Mouse (Mus musculus) myocyte (in vitro differentiated cells): Measurements from ENCODE around the gene Lcmt2. TPM values are rescaled to one million over a fixed set of nuclear protein-coding genes. Genes with fewer than 3 reads are reported as not detected.

Experiments
- H3K27me3 ChIP-seq: one replicate; pipeline ENCODE4 v1.6.1; 2011; ENCODE audit not compliant: control insufficient read depth, insufficient read depth, insufficient read length
- H3K36me3 ChIP-seq: one replicate; pipeline ENCODE4 v1.6.1; 2011; ENCODE audit not compliant: control insufficient read depth, insufficient read depth
- H3K4me2 ChIP-seq: one replicate; pipeline ENCODE4 v1.6.1; 2011; ENCODE audit warnings: low read depth, control low read depth
- H3K4me3 ChIP-seq: one replicate; pipeline ENCODE4 v1.5.1; 2011; ENCODE audit warnings: mild to moderate bottlenecking, control low read depth, moderate library complexity
- H3K79me2 ChIP-seq: one replicate; pipeline ENCODE4 v1.6.1; 2011; ENCODE audit not compliant: control insufficient read depth, insufficient read depth
- H3ac ChIP-seq: one replicate; pipeline ENCODE4 v1.6.1; 2011; ENCODE audit not compliant: control insufficient read depth, insufficient read length
- CEBPB ChIP-seq: IDR thresholded peaks from 2 replicates; pipeline ENCODE4 v1.6.1; 2011; ENCODE audit warnings: mild to moderate bottlenecking, moderate library complexity; ENCODE audit not compliant: poor library complexity, insufficient read depth, severe bottlenecking
- E2F4 ChIP-seq: IDR thresholded peaks from one replicate; pipeline ENCODE4 v1.6.1; 2011; ENCODE audit warnings: mild to moderate bottlenecking, control low read depth, moderate library complexity; ENCODE audit not compliant: insufficient read depth
- MAX ChIP-seq: IDR thresholded peaks from one replicate; pipeline ENCODE4 v1.6.1; 2011; ENCODE audit warnings: low read depth, mild to moderate bottlenecking, control low read depth
- MYOD1 ChIP-seq, 3 experiments: IDR thresholded peaks; one replicate each; pipeline ENCODE4 v1.6.1; 2011; ENCODE audit warnings: control low read depth in 2 of 3, low read depth in 2 of 3, mild to moderate bottlenecking in 2 of 3, moderate library complexity in 1 of 3; ENCODE audit not compliant: insufficient read length in 2 of 3, control insufficient read depth in 1 of 3
- MYOG ChIP-seq, 3 experiments: IDR thresholded peaks; one replicate each; pipeline ENCODE4 v1.6.1; 2011; ENCODE audit warnings: control low read depth in 2 of 3, low read depth in 2 of 3, mild to moderate bottlenecking in 2 of 3; ENCODE audit not compliant: insufficient read length in 2 of 3, control insufficient read depth in 1 of 3, insufficient read depth in 1 of 3
- POLR2A ChIP-seq: IDR thresholded peaks from one replicate; pipeline ENCODE4 v1.6.1; 2011; ENCODE audit warnings: low read depth, mild to moderate bottlenecking, control low read depth, moderate library complexity; ENCODE audit not compliant: insufficient read length
- POLR2AphosphoS2 ChIP-seq: IDR thresholded peaks from one replicate; pipeline ENCODE4 v1.6.1; 2011; ENCODE audit warnings: low read depth, control low read depth; ENCODE audit not compliant: insufficient read length
- REST ChIP-seq: IDR thresholded peaks from one replicate; pipeline ENCODE4 v1.6.1; 2011; ENCODE audit warnings: mild to moderate bottlenecking, control low read depth, moderate library complexity; ENCODE audit not compliant: insufficient read depth, insufficient read length
- SRF ChIP-seq: IDR thresholded peaks from one replicate; pipeline ENCODE4 v1.6.1; 2011; ENCODE audit warnings: low read depth; ENCODE audit not compliant: control insufficient read depth, insufficient read length
- TCF12 ChIP-seq: IDR thresholded peaks from one replicate; pipeline ENCODE4 v1.6.1; 2011; ENCODE audit warnings: mild to moderate bottlenecking, control low read depth; ENCODE audit not compliant: poor library complexity, insufficient read depth, severe bottlenecking
- TCF3 ChIP-seq: IDR thresholded peaks from one replicate; pipeline ENCODE4 v1.6.1; 2011; ENCODE audit warnings: low read depth, control low read depth; ENCODE audit not compliant: insufficient read length
- USF1 ChIP-seq: IDR thresholded peaks from one replicate; pipeline ENCODE4 v1.6.1; 2011; ENCODE audit warnings: low read depth, mild to moderate bottlenecking, control low read depth, moderate library complexity
- polyA plus RNA-seq: library from polyadenylated mRNA; unstranded; fragments of >200 nt; fragmentation: generic; extraction: Trizol; gene quantifications from one replicate; pipeline ENCODE4 v1.2.1, GENCODE M21; 2012; ENCODE audit warnings: missing spikeins

The Lcmt2 gene
- polyA plus RNA-seq, 1 experiment, result 2.9 TPM

DNA sequence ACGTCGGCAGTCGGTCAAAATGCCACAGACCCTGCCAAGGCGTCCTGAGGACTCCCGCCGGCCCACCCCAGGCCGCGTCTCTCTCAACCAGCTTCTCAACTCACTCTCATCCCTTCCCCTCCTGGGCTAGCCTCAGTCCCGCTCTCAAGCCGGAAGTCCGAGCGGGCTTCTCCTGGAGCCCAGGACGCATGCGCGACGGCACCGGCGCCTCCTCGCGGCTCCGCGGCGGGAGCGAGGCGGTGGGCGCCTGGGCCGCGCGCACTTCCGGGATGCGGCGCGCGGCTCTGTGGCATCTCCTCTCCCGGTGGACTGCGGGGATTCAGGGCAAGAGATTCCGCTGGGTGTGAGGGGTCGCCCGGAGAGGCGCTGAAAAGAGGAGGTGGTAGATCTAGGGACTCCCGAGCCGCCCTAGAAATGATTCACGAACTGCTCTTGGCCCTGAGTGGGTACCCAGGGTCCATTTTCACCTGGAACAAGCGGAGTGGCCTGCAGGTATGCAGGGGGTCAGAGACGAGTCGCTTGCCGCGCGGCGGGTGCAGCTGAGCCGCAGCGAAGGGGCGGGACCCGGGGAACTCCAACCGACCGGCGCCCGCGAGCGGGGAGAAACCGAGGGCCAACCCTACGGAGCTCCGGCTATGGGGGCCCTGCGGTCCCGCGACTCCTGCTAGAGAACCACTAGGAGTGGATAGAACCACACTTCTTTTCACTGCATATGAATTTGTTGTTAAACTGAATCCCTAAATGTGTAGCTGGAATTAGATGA, 30.7 kb upstream of the Lcmt2 start, which contains the start of gene Zscan29:
Zscan29 (minus strand) TSS at position 146 of the 763 bp plus-strand sequence.
- Histone ChIP-seq H3K4me2 (peak within 1 kb of the TSS; percentile 95), H3K36me3 (peaks cover 10% of the 10 kb centered on the region), H3K4me3 (peak within 1 kb of the TSS; percentile 96), H3K79me2 (peaks cover 16% of the 10 kb centered on the region), H3ac (peak within 1 kb of the TSS; percentile 81), H3K27me3 (no peaks in the 10 kb centered on the region)
- TF ChIP-seq E2F4, result peak; percentile 39
- TF ChIP-seq POLR2A, result peak; percentile 71
- TF ChIP-seq TCF12, result no peak
- peak; percentile 72 for TF ChIP-seq POLR2AphosphoS2

DNA sequence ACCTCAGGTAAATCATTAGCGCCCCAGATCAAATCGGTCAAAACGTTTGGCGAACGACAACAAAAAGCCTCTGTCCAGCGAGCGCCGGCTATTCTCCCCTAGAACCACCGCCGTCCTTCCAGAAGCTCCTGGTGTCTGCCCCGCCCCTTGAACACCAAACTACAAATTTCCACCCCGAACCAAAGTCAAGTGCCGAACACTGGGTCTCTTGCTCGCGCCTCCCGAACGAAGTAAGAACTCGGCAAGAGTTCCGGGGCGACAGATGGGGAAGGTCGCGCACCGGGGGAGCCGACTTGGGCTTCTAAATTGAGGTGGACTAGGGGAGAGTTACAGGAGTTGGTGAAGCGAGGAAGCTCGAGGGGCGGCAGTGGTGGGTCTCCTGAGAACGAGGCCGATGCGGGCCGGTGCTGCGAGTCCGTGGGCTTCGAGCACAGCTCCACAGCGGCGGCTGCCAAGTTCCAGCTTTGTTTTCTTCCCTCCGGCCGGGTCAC, 30.1 kb upstream of the Lcmt2 start, which contains the start of gene Tubgcp4:
Tubgcp4 (plus strand) TSS at position 174 of the 491 bp plus-strand sequence.
- Histone ChIP-seq H3K4me2 (peak within 1 kb of the TSS; percentile 95), H3ac (peak within 1 kb of the TSS; percentile 81), H3K36me3 (peaks cover 10% of the 10 kb centered on the region), H3K4me3 (peak within 1 kb of the TSS; percentile 96), H3K27me3 (no peaks in the 10 kb centered on the region), H3K79me2 (peaks cover 16% of the 10 kb centered on the region)
- TF ChIP-seq MAX (no peak), MYOD1 (IDR thresholded peaks at IDR 0.05; ENCODE audit: control insufficient read depth in 1 of 3, insufficient read length in 2 of 3, low read depth in 2 of 3) (no peak), E2F4 (no peak), POLR2AphosphoS2 (no peak)

- peak overlapping the region; percentile 81 for H3ac ChIP-seq
- H3K4me2 ChIP-seq, result peak overlapping the region; percentile 95
- H3K36me3 ChIP-seq, result peaks cover 10% of the 10 kb centered on the region
- H3K4me3 ChIP-seq, result peak overlapping the region; percentile 96
- H3K27me3 ChIP-seq, result no peaks in the 10 kb centered on the region
- H3K79me2 ChIP-seq, result peaks cover 16% of the 10 kb centered on the region
- TF ChIP-seq MAX (no peak), USF1 (no peak), MYOD1 (IDR thresholded peaks at IDR 0.05; ENCODE audit: control insufficient read depth in 1 of 3, insufficient read length in 2 of 3, low read depth in 2 of 3) (no peak), REST (no peak), POLR2AphosphoS2 (no peak), CEBPB (no peak), MYOG (IDR thresholded peaks at IDR 0.05; ENCODE audit: control insufficient read depth in 1 of 3, insufficient read depth in 1 of 3, insufficient read length in 2 of 3, low read depth in 2 of 3) (no peak), E2F4 (no peak), TCF3 (no peak), SRF (no peak), TCF12 (no peak)
Observed at GRCm38 (mm10) chr2:121169902-121170301, 29.4 kb upstream of the Lcmt2 start.

GRCm38 (mm10) chr2:121169173-121169572, 28.7 kb upstream of the Lcmt2 start:
- H3K4me3 ChIP-seq, result peak overlapping the region; percentile 96
- H3K79me2 ChIP-seq, result peaks cover 16% of the 10 kb centered on the region
- TF ChIP-seq TCF12 (no peak), MYOD1 (IDR thresholded peaks at IDR 0.05; ENCODE audit: control insufficient read depth in 1 of 3, insufficient read length in 2 of 3, low read depth in 2 of 3) (no peak), USF1 (no peak), REST (no peak), TCF3 (no peak), MAX (no peak), POLR2AphosphoS2 (no peak), SRF (no peak), E2F4 (no peak), CEBPB (no peak), MYOG (IDR thresholded peaks at IDR 0.05; ENCODE audit: control insufficient read depth in 1 of 3, insufficient read depth in 1 of 3, insufficient read length in 2 of 3, low read depth in 2 of 3) (no peak)
- H3ac ChIP-seq, result no peak overlapping the region
- no peaks in the 10 kb centered on the region for H3K27me3 ChIP-seq
- H3K4me2 ChIP-seq, result peak overlapping the region; percentile 95
- H3K36me3 ChIP-seq, result peaks cover 10% of the 10 kb centered on the region

GRCm38 (mm10) chr2:121153100-121153499, 12.6 kb upstream of the Lcmt2 start:
- Histone ChIP-seq H3ac (no peak overlapping the region), H3K79me2 (no peaks in the 10 kb centered on the region), H3K36me3 (no peaks in the 10 kb centered on the region), H3K27me3 (no peaks in the 10 kb centered on the region), H3K4me2 (no peak overlapping the region), H3K4me3 (no peak overlapping the region)
- TF ChIP-seq MYOD1 (IDR thresholded peaks at IDR 0.05; ENCODE audit: control insufficient read depth in 1 of 3, insufficient read length in 2 of 3, low read depth in 2 of 3), result no peak
- TF ChIP-seq MAX, result no peak
- TF ChIP-seq POLR2AphosphoS2, result no peak
- TF ChIP-seq POLR2A, result no peak
- no peak for TF ChIP-seq REST
- TF ChIP-seq CEBPB, result no peak
- TF ChIP-seq MYOG (IDR thresholded peaks at IDR 0.05; ENCODE audit: control insufficient read depth in 1 of 3, insufficient read depth in 1 of 3, insufficient read length in 2 of 3, low read depth in 2 of 3), result no peak
- no peak for TF ChIP-seq TCF3
